Mouse (Mus musculus): ENCODE measurements around the gene Prr29. TPM values are rescaled to one million over a fixed set of nuclear protein-coding genes. Genes with fewer than 3 reads are reported as not detected.

The Prr29 gene
- polyA plus RNA-seq, 1 experiment from 2014 or later = not detected

DNA sequence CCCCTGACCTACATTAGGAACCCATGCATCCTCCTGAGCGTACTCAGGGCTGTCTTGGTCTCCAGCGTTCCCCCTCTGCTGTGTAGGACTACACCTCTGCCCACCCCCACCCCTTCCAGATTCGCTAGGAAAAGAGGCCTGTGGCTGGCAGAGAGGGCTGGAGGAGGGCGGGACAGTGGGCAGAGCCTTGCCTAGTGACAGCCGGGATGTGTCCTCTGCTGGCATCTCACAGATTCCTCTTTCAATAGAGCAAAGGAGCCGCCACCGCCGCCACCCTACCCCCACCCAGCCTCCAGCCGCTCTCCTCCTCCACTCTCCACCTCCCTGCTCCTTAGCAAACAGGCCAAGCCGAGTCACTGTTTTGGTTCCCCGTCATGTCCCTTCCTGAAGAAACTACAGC lies 560 bp upstream of the Prr29 start:
- Histone ChIP-seq H3K4me2 (peak overlapping the region; percentile 5; the same call in 1 of the 2 replicates), H3K27ac (replicated peaks) (no peak overlapping the region), H3K4me1 (replicated peaks) (peaks cover 10% of the 10 kb centered on the region), H3K27me3 (no peaks in the 10 kb centered on the region), H3K9ac (peak overlapping the region; percentile 18; the same call in 1 of the 2 replicates), H3K9me3 (no peaks in the 10 kb centered on the region), H3K36me3 (no peaks in the 10 kb centered on the region), H3K4me3 (no peak overlapping the region)
- WGBS = 8% methylated on average over 11 of the region's 11 CpGs
- peak; percentile 40; the same call in 1 of the 2 replicates for ATAC-seq (ENCODE audit: low read depth)

DNA sequence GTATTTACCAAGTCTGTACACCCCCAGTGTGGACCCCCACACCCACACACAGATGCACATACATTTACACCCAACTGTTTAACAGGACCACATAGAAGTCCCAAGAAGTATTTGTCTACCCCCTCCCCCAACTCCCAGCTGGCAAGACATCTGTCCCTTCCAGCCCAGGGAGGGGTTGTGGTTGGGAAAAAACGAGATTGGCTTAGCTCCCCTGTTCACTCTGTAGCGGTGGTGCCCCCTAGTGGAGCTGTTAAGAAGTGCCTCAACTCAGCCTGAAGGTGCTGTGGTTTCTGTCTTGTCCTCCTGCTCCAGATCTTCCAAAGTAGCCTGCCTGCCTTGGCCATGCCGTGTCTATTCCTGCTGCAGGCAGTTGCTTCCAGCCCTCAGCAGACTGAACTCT lies 1.0 kb downstream of the Prr29 start:
- H3K4me3 ChIP-seq = no peak overlapping the region
- H3K9ac ChIP-seq = no peak overlapping the region
- no peaks in the 10 kb centered on the region for H3K36me3 ChIP-seq
- peaks cover 10% of the 10 kb centered on the region for H3K4me1 ChIP-seq (replicated peaks)
- H3K27me3 ChIP-seq = no peaks in the 10 kb centered on the region
- ATAC-seq (ENCODE audit: low read depth) = no peak
- H3K27ac ChIP-seq (replicated peaks) = no peak overlapping the region
- no peak overlapping the region for H3K4me2 ChIP-seq
- 11% methylated on average over 3 of the region's 3 CpGs for WGBS
- no peaks in the 10 kb centered on the region for H3K9me3 ChIP-seq

DNA sequence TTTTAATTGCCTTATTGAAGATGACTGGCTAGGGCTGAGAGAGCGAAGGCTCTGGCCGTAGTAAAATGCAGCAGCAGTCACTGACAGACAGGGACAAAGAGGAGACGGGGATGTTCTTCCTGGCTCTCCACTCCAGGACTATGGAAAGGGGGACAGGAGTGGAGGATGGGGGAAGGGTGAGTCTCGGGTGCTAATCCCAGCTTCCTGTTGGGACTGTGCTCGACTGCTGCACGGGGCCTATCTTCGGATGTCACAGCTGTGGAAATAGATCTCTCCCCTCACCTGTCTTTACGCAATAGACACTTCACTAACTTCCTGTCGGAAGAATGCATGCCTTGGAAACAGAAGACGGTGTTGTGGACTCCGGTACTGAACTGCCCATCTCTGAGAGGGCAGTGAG lies 8.7 kb downstream of the Prr29 start:
- 73% methylated on average over 11 of the region's 11 CpGs for WGBS
- no peaks in the 10 kb centered on the region for H3K27me3 ChIP-seq

DNA sequence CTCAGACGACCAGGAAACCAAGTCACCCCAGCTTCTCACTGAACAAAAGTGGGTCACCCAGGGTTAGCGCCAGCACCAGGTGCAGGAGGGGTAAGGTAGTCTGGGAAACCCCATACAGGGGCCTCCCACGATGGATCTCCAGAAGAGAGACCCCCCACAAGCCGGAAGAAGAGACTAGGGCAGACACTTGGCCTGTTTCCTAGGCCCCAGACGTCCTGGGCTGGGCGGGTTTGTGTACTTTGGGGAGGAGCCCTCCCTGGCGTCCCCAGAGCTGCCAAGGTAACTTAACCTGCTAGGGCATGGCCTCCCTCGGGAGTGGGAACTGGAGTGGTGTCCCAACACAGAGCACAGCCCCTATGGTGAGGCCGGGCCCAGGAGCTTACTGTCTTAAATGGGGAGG lies 9.3 kb downstream of the Prr29 start:
- H3K4me1 ChIP-seq (replicated peaks) = no peaks in the 10 kb centered on the region
- H3K27me3 ChIP-seq = no peaks in the 10 kb centered on the region
- no peak for ATAC-seq (ENCODE audit: low read depth)
- no peak overlapping the region for H3K4me3 ChIP-seq
- no peaks in the 10 kb centered on the region for H3K36me3 ChIP-seq
- 61% methylated on average over 9 of the region's 9 CpGs for WGBS
- H3K9ac ChIP-seq = no peak overlapping the region
- no peaks in the 10 kb centered on the region for H3K9me3 ChIP-seq
- no peak overlapping the region for H3K4me2 ChIP-seq
- no peak overlapping the region for H3K27ac ChIP-seq (replicated peaks)

More for the DNA sequence above, 8.7 kb downstream of the Prr29 start:
- Histone ChIP-seq H3K36me3 (no peaks in the 10 kb centered on the region), H3K4me1 (replicated peaks) (no peaks in the 10 kb centered on the region), H3K4me3 (no peak overlapping the region), H3K4me2 (no peak overlapping the region), H3K9me3 (no peaks in the 10 kb centered on the region), H3K9ac (no peak overlapping the region), H3K27ac (replicated peaks) (no peak overlapping the region)
- no peak for ATAC-seq (ENCODE audit: low read depth)

DNA sequence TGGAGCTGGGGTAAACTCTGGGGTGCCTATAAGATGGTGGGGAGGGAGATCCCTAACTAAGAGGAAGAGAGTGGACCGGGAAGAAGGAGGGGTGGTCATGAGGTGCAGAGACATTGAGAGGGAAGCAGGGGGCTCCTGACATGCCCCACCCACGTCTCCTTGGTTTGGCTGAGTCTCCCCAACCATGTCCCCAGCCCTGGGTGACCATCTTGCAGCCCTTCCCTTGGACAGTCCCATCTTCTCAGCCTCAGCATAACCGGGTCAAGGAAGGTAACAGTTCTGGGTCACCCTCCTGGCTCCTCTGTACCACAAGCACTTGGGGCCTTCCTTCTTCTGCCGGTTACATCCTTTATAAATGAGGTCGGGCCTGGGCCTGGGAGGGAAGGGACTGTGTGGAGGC lies 9.7 kb downstream of the Prr29 start:
- WGBS = 88% methylated on average over 5 of the region's 5 CpGs
- no peak overlapping the region for H3K4me3 ChIP-seq
- no peak overlapping the region for H3K4me2 ChIP-seq
- H3K9me3 ChIP-seq = no peaks in the 10 kb centered on the region
- H3K9ac ChIP-seq = no peak overlapping the region
- no peaks in the 10 kb centered on the region for H3K36me3 ChIP-seq
- H3K4me1 ChIP-seq (replicated peaks) = no peaks in the 10 kb centered on the region
- H3K27ac ChIP-seq (replicated peaks) = no peak overlapping the region
- ATAC-seq (ENCODE audit: low read depth) = no peak
- H3K27me3 ChIP-seq = no peaks in the 10 kb centered on the region

DNA sequence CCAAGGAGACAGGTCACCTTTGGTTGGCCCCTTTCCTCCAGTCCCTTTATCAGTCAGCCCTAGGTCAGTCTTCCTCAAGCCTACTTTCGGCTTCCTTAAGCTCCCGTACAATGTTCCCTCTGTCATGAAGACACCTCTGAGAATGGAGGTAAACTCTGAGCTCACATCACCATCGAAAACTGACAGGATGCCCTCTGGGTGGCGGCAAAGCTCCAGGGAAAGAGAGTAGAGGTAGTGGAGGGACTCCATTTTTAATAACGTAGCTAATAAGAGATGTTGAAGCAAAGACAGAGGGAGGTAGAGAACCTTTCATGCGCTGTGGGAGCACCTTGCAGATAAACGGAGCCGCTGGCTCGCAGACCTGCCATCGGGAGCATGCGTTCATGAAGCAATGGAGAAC lies 15.7 kb downstream of the Prr29 start:
- WGBS = 83% methylated on average over 11 of the region's 11 CpGs
- no peak for ATAC-seq (ENCODE audit: low read depth)

DNA sequence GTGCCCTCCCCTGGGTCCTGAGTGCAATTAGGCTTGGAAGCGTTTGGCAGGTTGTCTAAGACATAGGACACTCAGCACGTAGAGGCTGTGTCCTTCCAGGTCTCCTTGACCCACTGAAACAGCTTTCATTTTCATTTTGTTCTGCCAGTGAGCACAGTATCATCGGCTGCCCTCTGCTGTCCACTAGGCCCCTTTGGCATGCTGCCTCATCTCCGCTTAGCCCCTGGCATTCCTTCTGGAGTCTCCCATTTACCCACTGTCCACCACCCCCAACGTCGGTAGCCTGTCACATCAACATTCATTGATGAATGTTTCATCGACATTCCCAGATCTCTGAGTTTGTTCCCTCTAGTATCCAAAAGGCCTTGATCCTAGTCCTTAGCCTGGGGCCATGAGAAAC lies 16.6 kb downstream of the Prr29 start:
- 85% methylated on average over 7 of the region's 7 CpGs for WGBS
- Histone ChIP-seq H3K9me3 (no peaks in the 10 kb centered on the region), H3K27ac (replicated peaks) (peak overlapping the region; percentile 54; the same call in 1 of the 2 replicates), H3K36me3 (no peaks in the 10 kb centered on the region), H3K4me2 (0 out of 2 replicates have a peak overlapping the region, but pooled peaks have one; percentile 9), H3K9ac (no peak overlapping the region), H3K4me1 (replicated peaks) (no peaks in the 10 kb centered on the region), H3K4me3 (peak overlapping the region; percentile 10), H3K27me3 (no peaks in the 10 kb centered on the region)
- ATAC-seq (ENCODE audit: low read depth) = no peak

More for the DNA sequence above, 15.7 kb downstream of the Prr29 start:
- no peaks in the 10 kb centered on the region for H3K36me3 ChIP-seq
- no peaks in the 10 kb centered on the region for H3K4me1 ChIP-seq (replicated peaks)
- H3K4me3 ChIP-seq = no peak overlapping the region
- no peak overlapping the region for H3K27ac ChIP-seq (replicated peaks)
- H3K4me2 ChIP-seq = 0 out of 2 replicates have a peak overlapping the region, but pooled peaks have one; percentile 9
- no peak overlapping the region for H3K9ac ChIP-seq
- no peaks in the 10 kb centered on the region for H3K9me3 ChIP-seq
- H3K27me3 ChIP-seq = no peaks in the 10 kb centered on the region

DNA sequence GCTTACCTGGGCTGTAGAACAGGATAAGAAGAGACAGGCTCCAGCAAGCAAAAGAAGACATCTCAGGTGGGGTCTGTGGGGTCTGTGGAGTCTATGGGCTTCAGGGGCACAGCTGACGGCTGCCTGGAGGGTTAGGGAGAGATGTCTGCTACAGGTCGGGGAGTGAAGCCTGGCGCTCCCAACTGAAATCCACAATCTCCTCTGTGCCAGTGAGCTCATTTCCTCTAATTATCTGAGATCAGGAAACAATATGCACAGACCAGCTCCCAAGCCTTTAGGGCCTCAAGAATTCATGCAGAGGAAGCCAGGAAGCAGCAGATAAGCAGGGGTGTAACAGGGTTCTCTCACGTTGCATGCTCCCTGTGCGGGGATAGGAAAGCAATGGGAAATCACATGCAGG lies 17.2 kb downstream of the Prr29 start:
- no peaks in the 10 kb centered on the region for H3K27me3 ChIP-seq
- peak overlapping the region; percentile 54; the same call in 1 of the 2 replicates for H3K27ac ChIP-seq (replicated peaks)
- no peak overlapping the region for H3K4me2 ChIP-seq
- H3K9me3 ChIP-seq = no peaks in the 10 kb centered on the region
- 87% methylated on average over 5 of the region's 5 CpGs for WGBS
- H3K4me1 ChIP-seq (replicated peaks) = no peaks in the 10 kb centered on the region
- peak overlapping the region; percentile 10; the same call in 1 of the 2 replicates for H3K4me3 ChIP-seq
- no peaks in the 10 kb centered on the region for H3K36me3 ChIP-seq
- no peak overlapping the region for H3K9ac ChIP-seq
- ATAC-seq (ENCODE audit: low read depth) = no peak

DNA sequence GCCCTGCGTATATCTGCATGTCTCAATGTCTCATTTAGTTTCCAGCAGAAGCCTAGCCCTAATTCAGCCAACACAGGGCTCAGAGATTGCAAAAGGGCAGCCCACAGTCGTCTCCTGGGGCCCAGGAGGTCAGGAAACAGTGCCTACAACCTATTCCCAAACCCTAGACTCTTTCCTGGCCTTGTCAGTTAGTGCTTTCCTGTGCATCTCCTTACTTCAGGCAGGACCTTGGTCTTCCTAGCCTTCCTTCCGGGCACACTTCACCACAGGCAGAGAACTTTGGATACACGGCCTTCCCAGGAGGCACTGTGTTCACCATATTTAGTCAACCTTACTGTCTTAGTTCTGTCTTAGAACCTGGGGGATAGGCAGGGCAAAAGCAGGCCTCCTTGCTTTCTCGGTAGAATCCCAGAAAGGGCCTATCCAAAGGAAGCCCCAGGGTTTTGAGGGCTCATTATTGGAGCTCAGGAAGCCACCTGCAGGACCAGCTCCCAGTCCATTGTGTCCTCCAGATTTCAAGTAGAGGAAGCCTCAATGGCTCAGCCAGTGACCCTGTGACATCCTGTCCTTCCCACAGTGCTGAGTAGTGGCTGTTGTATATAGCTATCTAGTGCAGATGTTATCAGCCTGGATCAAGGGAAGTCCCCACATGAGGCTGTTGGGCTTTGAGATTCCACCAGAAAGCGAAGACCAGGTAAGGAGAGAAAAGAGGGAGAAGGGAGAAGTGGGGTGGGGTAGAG lies 17.9 kb downstream of the Prr29 start:
- 73% methylated on average over 6 of the region's 6 CpGs for WGBS

DNA sequence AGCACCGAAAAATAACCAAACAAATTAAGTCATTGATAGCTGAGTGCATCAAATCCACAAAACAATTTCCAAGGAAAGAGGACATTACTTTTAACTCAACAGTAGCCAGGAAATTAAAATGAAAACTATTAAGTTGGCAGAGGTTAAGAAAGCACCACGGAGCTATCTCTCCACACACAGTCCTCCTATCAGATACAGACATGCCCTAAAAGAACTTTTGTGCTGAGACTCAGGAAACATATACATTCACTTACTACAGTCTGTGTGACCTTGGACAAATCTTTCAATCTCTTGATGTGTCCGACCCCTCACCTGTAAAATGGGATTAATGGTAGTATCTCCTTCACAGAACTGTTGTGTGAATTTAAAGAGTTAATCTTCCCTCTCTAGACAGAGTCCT lies 21.1 kb downstream of the Prr29 start:
- Histone ChIP-seq H3K9me3 (no peaks in the 10 kb centered on the region), H3K27ac (replicated peaks) (no peak overlapping the region), H3K4me3 (no peak overlapping the region), H3K36me3 (no peaks in the 10 kb centered on the region), H3K4me2 (no peak overlapping the region), H3K9ac (no peak overlapping the region), H3K4me1 (replicated peaks) (no peaks in the 10 kb centered on the region), H3K27me3 (no peaks in the 10 kb centered on the region)
- WGBS = 89% methylated on average over 3 of the region's 3 CpGs
- no peak for ATAC-seq (ENCODE audit: low read depth)

More for the DNA sequence above, 17.9 kb downstream of the Prr29 start:
- Histone ChIP-seq H3K9me3 (no peaks in the 10 kb centered on the region), H3K27me3 (no peaks in the 10 kb centered on the region), H3K27ac (replicated peaks) (peak overlapping the region; percentile 59; the same call in 1 of the 2 replicates), H3K9ac (no peak overlapping the region), H3K4me1 (replicated peaks) (no peaks in the 10 kb centered on the region), H3K36me3 (no peaks in the 10 kb centered on the region), H3K4me2 (no peak overlapping the region), H3K4me3 (no peak overlapping the region)
- ATAC-seq (ENCODE audit: low read depth) = no peak

DNA sequence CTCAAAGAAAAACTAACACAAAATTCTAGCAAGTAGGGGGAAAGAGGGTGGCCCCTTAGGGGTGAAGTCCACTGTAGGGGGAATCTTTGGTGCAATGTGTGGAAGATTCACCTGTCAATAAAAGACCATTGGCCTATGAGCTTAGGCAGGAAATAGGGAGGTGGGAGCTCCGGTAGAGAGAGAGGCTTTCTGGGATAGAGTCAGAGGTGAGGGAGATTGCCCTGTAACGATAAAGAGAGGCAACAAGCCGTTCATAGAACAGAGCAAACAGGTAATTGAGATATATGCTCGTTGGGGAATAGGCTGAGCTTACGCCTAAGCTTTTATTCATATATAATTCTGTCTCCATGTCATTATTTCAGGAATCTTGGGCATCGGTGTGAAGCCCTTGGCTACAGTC lies 21.7 kb downstream of the Prr29 start:
- no peak overlapping the region for H3K4me2 ChIP-seq
- no peak overlapping the region for H3K4me3 ChIP-seq
- no peak for ATAC-seq (ENCODE audit: low read depth)

DNA sequence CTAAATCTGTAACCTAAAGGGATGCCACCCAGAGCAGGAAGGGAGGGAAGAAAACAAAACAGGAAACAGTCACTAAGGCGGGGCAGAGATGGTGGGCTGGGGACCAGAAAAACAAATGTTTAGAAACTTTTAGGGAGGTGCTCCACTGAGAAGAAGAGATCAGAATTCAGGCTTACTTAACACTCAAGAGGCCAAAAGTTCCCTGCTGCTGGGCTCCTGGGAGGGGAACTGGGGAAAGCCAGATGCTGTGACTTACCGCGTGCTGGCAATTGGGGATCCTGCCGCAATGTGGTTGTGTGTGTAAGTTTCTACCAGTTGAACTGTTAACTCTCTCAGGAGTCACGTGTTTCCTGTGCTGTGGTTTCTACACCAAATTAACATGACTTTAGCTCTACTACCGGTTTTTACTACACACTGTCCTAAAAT lies 22.5 kb downstream of the Prr29 start, which contains the start of gene Icam2:
Gene Icam2 (minus strand): TSS at position 285 of the 426 bp plus-strand sequence.
- WGBS = 82% methylated on average over 6 of the region's 6 CpGs
- no peak within 1 kb of the TSS for H3K4me3 ChIP-seq
- H3K9ac ChIP-seq = no peak within 1 kb of the TSS
- no peak for ATAC-seq (ENCODE audit: low read depth)
- H3K4me2 ChIP-seq = no peak within 1 kb of the TSS
- H3K27ac ChIP-seq (replicated peaks) = no peak within 1 kb of the TSS
- no peaks in the 10 kb centered on the region for H3K4me1 ChIP-seq (replicated peaks)
- no peaks in the 10 kb centered on the region for H3K36me3 ChIP-seq
- no peaks in the 10 kb centered on the region for H3K27me3 ChIP-seq
- no peaks in the 10 kb centered on the region for H3K9me3 ChIP-seq

More for the DNA sequence above, 21.7 kb downstream of the Prr29 start:
- Histone ChIP-seq H3K27ac (replicated peaks) (no peak overlapping the region), H3K36me3 (no peaks in the 10 kb centered on the region), H3K27me3 (no peaks in the 10 kb centered on the region), H3K9me3 (no peaks in the 10 kb centered on the region), H3K4me1 (replicated peaks) (no peaks in the 10 kb centered on the region), H3K9ac (no peak overlapping the region)
- WGBS = 84% methylated on average over 6 of the region's 6 CpGs
